ENCODE assay signal across 28 mouse cellular contexts in genomic region chr13:84234019-84234418, GRCm38 (mm10). TPM values are rescaled to one million over a fixed set of nuclear protein-coding genes. Genes with fewer than 3 reads are reported as not detected.
A peak's percentile ranks its signal among the peaks of the same experiment; 100 is the strongest.
DNase-seq lines count a peak whose midpoint lies in the region; ATAC-seq and TF ChIP-seq lines count a peak whose summit lies in the region.
"Had no signal": no experiment of that assay in that cellular context is flagged by ENCODE, and none has a peak within 500 bp of the region (broad histone marks: within the 10 kb centered on the region; RNA-seq: fewer than 3 reads in every experiment).

No protein-coding gene starts in this region.

- H3K36me3 ChIP-seq in midbrain, embryonic 11.5 days (ENCODE audit: control insufficient read depth, insufficient read depth, low read length) = peaks cover 10% of the 10 kb centered on the region
- H3K36me3 ChIP-seq in midbrain, embryonic 15.5 days (replicated peaks) = peaks cover 9% of the 10 kb centered on the region; the same call in 1 of the 2 replicates
- peaks cover 2% of the 10 kb centered on the region; the same call in 1 of the 2 replicates for H3K36me3 ChIP-seq in small intestine, adult 2 months (ENCODE audit: control insufficient read depth, insufficient read depth, low read length)

- DNase-seq in kidney, adult 9 months = peak; percentile 24
- no peak for DNase-seq in kidney, adult 18-20 months
- DNase-seq in midbrain, embryonic 11.5 days (ENCODE audit: low spot score, missing footprints) = peak; percentile 74
- DNase-seq in embryo, embryonic 10.5 days (ENCODE audit: low spot score) = no peak
- DNase-seq: adrenal gland, postnatal 10 days; adrenal gland, postnatal 36 days; B cell, adult 2 months; cerebellum, adult 18-20 months; cerebellum, adult 9-10 months; cerebellum, postnatal 14 days; gastrocnemius, postnatal 25 days; heart, adult 18-20 months; heart, postnatal 10 days; heart, postnatal 36 days had no signal

- peaks cover 7% of the 10 kb centered on the region; the same call in 1 of the 2 replicates for H3K9me3 ChIP-seq in midbrain, embryonic 11.5 days (ENCODE audit: control insufficient read depth, low read length)
- peaks cover 10% of the 10 kb centered on the region for H3K9me3 ChIP-seq in midbrain, embryonic 15.5 days
- H3K9me3 ChIP-seq: G1E had no signal

- ATAC-seq in midbrain, embryonic 11.5 days (ENCODE audit: low FRiP score) = no peak
- ATAC-seq in midbrain, embryonic 15.5 days (replicated peaks) = no peak
- ATAC-seq: forebrain, embryonic 15.5 days; hindbrain, embryonic 16.5 days; Patski had no signal

- no peak overlapping the region for H3K4me3 ChIP-seq in midbrain, embryonic 11.5 days (ENCODE audit: low read depth, low read length)
- H3K4me3 ChIP-seq in midbrain, embryonic 15.5 days = no peak overlapping the region
- H3K4me3 ChIP-seq in small intestine, adult 2 months (ENCODE audit: low read depth, low read length) = no peak overlapping the region
- H3K4me3 ChIP-seq: embryonic facial prominence, embryonic 12.5 days; embryonic facial prominence, embryonic 15.5 days; forebrain, embryonic 12.5 days; forebrain, embryonic 15.5 days; heart, embryonic 12.5 days; heart, embryonic 15.5 days; hindbrain, embryonic 10.5 days; hindbrain, embryonic 13.5 days had no signal

- H3K4me1 ChIP-seq in midbrain, embryonic 11.5 days (ENCODE audit: control insufficient read depth, insufficient read depth, low read length) = no peaks in the 10 kb centered on the region
- no peaks in the 10 kb centered on the region for H3K4me1 ChIP-seq in midbrain, embryonic 15.5 days
- H3K4me1 ChIP-seq in small intestine, adult 2 months (ENCODE audit: control insufficient read depth, insufficient read depth, insufficient read length, low read length) = peaks cover 12% of the 10 kb centered on the region
- H3K4me1 ChIP-seq: embryonic facial prominence, embryonic 12.5 days; embryonic facial prominence, embryonic 15.5 days; forebrain, embryonic 12.5 days; forebrain, embryonic 15.5 days; heart, embryonic 12.5 days; heart, embryonic 15.5 days; hindbrain, embryonic 10.5 days; hindbrain, embryonic 13.5 days had no signal

- H3K27ac ChIP-seq in midbrain, embryonic 11.5 days (ENCODE audit: low read depth, low read length) = no peak overlapping the region
- H3K27ac ChIP-seq in midbrain, embryonic 15.5 days = no peak overlapping the region
- peak overlapping the region; percentile 77 for H3K27ac ChIP-seq in small intestine, adult 2 months (ENCODE audit: insufficient read depth, low read depth, low read length)
- H3K27ac ChIP-seq: embryonic facial prominence, embryonic 12.5 days; embryonic facial prominence, embryonic 15.5 days; forebrain, embryonic 12.5 days; forebrain, embryonic 15.5 days; heart, embryonic 15.5 days; hindbrain, embryonic 10.5 days; hindbrain, embryonic 13.5 days had no signal

- WGBS in midbrain, embryonic 11.5 days = 76% methylated on average over 2 of the region's 2 CpGs
- 81% methylated on average over 2 of the region's 2 CpGs for WGBS in midbrain, embryonic 15.5 days
- WGBS in small intestine, adult 2 months = 29% methylated on average over 2 of the region's 2 CpGs

- no peak overlapping the region for H3K4me2 ChIP-seq in midbrain, embryonic 11.5 days
- no peak overlapping the region for H3K4me2 ChIP-seq in midbrain, embryonic 15.5 days
- H3K4me2 ChIP-seq: embryonic facial prominence, embryonic 12.5 days; embryonic facial prominence, embryonic 15.5 days; forebrain, embryonic 12.5 days; forebrain, embryonic 15.5 days; heart, embryonic 12.5 days; heart, embryonic 15.5 days; hindbrain, embryonic 13.5 days had no signal

- no peak for TF ChIP-seq POLR2A in small intestine, adult 2 months (IDR thresholded peaks at IDR 0.05; ENCODE audit: low read depth, low read length)

- H3K27me3 ChIP-seq in midbrain, embryonic 11.5 days (ENCODE audit: control insufficient read depth, insufficient read depth, low read length) = no peaks in the 10 kb centered on the region
- H3K27me3 ChIP-seq in midbrain, embryonic 15.5 days (replicated peaks) = no peaks in the 10 kb centered on the region
- H3K27me3 ChIP-seq in small intestine, adult 2 months (ENCODE audit: control insufficient read depth, insufficient read depth, low read length) = no peaks in the 10 kb centered on the region
- H3K27me3 ChIP-seq: CH12.LX; embryonic facial prominence, embryonic 12.5 days; embryonic facial prominence, embryonic 15.5 days; forebrain, embryonic 12.5 days; forebrain, embryonic 15.5 days; heart, embryonic 12.5 days; heart, embryonic 15.5 days; hindbrain, embryonic 13.5 days; Patski had no signal

- no peak for TF ChIP-seq CTCF in small intestine, adult 2 months (IDR thresholded peaks at IDR 0.05; ENCODE audit: extremely low read depth, insufficient read length, insufficient replicate concordance, low read depth, low read length)

- no peak overlapping the region for H3K9ac ChIP-seq in midbrain, embryonic 11.5 days (ENCODE audit: low read length)
- H3K9ac ChIP-seq in midbrain, embryonic 15.5 days = no peak overlapping the region
- H3K9ac ChIP-seq: embryonic facial prominence, embryonic 12.5 days; embryonic facial prominence, embryonic 15.5 days; forebrain, embryonic 12.5 days; forebrain, embryonic 15.5 days; heart, embryonic 12.5 days; heart, embryonic 15.5 days; hindbrain, embryonic 13.5 days had no signal

RNA-seq across cellular contexts. Expression of gene Tmem161b, which starts 11.9 kb away (rescaled TPM):
- 19.4 and 22.6 TPM in 2 replicates for polyA plus RNA-seq in midbrain, embryonic 11.5 days (2014; fragmentation: Nextera tagmentation; extraction: Ambion mirVana)
- polyA plus RNA-seq in midbrain, embryonic 15.5 days (2015; fragmentation: Nextera tagmentation; extraction: Ambion mirVana) = 24.5 and 25.1 TPM in 2 replicates
- polyA plus RNA-seq in small intestine, adult 2 months (2012; rRNA removed) = 1.1 and 3.3 TPM in 2 replicates

Comparison
In these comparisons a context has a peak if more than half of its experiments do, and no peak if none do; other contexts are left out.
1. DNase-seq: peak in kidney, adult 9 months (single experiment) and midbrain, embryonic 11.5 days (single experiment); none in kidney, adult 18-20 months (single experiment) and embryo, embryonic 10.5 days (single experiment).